Mouse (Mus musculus) gonadal fat pad, adult 2 months (tissue): ENCODE results near the gene Atp8b5. TPM values are rescaled to one million over a fixed set of nuclear protein-coding genes. Genes with fewer than 3 reads are reported as not detected.

ENCODE experiments used
- DNase-seq: peaks from one replicate; pipeline ENCODE4 v3.0.0-alpha.2; 2012; ENCODE audit warnings: low read depth
- polyA plus RNA-seq: library from polyadenylated mRNA; depleted of rRNA; stranded (reverse); fragments of >200 nt; gene quantifications from 2 replicates; pipeline ENCODE4 v1.2.3, GENCODE M21; 2012; rRNA removed

Atp8b5 gene
- polyA plus RNA-seq, 1 experiment: 1.3 TPM

- DNase-seq: no peak
These were observed 147.8 kb downstream of the Atp8b5 start for GRCm38 (mm10) chr4:43414761-43415160.

DNA sequence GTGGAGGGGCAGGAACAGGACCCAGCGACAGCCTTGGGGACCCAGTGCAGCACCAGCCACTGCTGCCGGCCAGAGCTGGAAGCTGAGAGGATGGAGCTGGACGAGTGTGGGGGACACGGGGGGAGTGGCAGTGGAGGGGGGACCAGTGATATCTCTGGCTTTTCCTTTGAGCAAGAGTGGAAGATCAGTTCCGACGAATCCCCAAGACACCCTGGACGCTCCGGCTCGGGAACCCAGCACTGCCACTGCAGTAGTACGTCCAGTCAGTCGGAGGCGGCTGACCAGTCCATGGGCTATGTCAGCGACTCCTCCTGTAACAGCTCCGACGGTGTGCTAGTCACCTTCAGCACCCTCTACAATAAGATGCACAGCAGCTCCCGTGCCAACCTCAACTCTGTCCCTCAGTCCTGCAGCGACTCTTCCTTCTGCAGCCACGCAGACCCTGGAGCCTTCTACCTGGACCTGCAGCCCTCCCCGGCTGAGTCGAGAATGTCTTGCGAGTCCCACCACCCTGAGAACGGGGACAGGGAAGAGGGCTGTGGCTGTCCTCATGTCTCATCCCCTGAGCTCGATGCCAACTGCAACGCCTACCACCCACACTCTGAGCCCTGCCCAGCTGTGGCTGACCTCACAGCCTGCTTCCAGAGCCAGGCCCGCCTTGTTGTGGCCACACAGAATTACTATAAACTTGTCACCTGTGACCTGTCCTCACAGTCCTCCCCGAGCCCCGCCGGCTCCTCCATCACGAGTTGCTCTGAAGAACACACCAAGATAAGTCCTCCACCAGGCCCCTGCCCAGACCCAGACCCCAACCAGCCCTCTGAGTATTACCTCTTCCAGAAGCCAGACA, 148.5 kb downstream of the Atp8b5 start:
- DNase-seq: no peak

- DNase-seq: no peak
These were observed 149.1 kb downstream of the Atp8b5 start for GRCm38 (mm10) chr4:43416071-43416490.

DNA sequence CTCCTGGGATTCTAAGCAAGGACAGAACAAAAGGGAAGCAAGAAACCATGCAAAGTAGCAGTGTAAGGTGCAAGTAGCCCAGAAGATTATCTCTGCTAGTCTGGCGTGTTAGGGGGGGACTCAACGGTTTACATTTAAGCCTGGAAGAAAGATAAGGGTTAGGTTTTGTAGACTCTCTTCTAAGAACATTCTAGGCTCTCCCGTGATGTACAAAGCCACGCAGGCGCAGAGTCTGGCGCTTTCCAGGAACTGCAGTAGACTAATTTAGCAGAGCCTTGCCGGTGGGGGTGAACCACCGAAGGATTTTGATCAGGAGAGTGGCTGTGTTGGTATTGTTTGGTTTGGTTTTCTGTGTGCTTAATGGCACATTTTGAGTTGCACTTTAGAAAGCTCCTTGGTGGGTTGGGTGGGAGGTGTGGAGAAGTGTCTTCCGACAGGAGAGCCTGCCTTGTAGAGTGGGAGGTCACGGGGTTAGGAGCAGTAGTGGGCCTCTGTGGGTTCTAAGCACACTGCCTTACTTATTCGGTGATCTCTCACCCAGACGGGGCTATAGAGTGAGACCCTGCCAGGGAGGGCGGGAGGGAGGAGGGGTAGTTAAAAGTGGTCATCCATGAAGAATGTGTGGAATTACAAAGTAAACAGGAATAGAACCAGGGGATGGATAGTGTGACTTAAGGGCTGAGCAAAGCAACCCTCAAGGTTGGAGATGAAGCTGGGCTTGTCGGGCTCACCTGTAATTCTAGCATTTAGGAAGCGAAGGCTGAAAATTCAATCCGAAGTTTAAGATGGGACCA, 150.5 kb downstream of the Atp8b5 start:
- no peak for DNase-seq

- no peak for DNase-seq
These were observed 151.5 kb downstream of the Atp8b5 start for GRCm38 (mm10) chr4:43418450-43418849.

DNA sequence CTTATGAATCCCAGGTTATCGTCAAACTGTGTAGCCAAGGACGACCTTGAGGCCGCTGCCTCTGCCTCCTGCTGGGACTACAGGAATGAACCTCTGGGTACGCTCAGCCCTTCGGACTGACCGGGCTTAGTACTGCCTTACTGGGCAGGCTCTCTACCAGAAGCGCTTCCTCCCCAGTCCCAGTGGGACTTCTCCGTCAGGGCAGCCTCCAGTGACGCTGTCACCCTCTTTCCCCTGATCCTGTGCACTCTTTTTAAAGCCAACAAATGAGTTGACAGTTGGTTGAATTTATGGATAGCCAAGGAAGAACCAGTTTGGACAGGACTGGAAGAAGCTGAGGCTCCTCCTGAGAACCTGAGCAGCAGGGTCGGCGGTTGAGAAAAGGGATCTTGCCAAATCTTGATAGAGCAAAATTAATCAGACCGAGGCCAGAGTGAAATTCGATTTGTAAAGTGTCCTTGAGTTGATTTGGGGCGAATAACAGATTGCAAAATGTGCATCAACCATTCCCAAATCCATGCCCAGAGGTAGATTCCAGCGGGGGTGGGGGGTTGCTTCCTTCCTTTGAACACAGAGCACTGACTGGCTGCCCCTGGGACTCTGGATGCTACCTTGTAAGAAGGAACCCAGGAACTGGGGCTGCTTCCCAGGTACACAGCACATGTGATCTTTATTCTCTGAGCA, 152.2 kb downstream of the Atp8b5 start:
- DNase-seq: no peak

- peak; percentile 68 for DNase-seq
These were observed 152.9 kb downstream of the Atp8b5 start for GRCm38 (mm10) chr4:43419801-43420281.

- no peak for DNase-seq
These were observed 153.3 kb downstream of the Atp8b5 start for GRCm38 (mm10) chr4:43420305-43420704.

DNA sequence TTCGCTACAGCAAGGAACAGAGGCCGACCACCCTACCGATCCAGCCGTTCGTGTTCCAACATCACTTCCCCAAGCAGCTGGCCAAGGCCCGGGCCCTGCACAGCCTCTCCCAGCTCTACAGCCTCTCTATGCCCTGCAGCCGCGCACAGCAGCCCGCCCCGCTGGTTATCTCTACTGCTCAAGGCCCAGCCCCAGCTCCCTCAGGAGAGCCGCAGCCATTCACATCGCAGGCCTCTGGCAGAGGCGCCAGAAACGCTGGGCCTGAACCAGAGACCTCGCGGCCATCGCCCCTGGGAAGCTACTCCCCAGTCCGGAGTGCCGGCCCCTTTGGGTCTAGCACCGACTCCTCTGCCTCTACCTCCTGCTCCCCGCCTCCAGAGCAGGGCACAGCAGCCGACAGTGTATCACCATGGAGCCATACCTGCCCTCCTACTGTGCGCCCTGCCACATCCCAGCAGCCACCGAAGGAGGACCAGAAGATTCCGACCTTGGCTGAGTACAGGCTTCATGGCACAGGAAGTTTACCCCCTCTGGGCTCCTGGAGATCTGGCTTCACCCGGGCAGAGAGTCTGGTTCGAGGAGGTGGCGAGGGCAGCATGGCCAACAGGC, 154.8 kb downstream of the Atp8b5 start:
- no peak for DNase-seq

Other genes starting within 250 kb of the Atp8b5 start
- gene Pigo, start 241.3 kb upstream of the Atp8b5 start, polyA plus RNA-seq: 18.0 and 24.3 TPM in 2 replicates
- 68.2 and 103 TPM in 2 replicates for gene Stoml2, start 235.4 kb upstream of the Atp8b5 start, polyA plus RNA-seq
- 25.4 and 27.6 TPM in 2 replicates for gene Fam214b, start 220.9 kb upstream of the Atp8b5 start, polyA plus RNA-seq
- gene Unc13b, start 208.2 kb upstream of the Atp8b5 start, polyA plus RNA-seq: 22.1 and 22.4 TPM in 2 replicates
- 14.5 and 16.1 TPM in 2 replicates for gene Rusc2, start 114.8 kb downstream of the Atp8b5 start, polyA plus RNA-seq
- 3.4 and 4.4 TPM in 2 replicates for gene Fam166b, start 162.0 kb downstream of the Atp8b5 start, polyA plus RNA-seq
- 64.6 and 65.6 TPM in 2 replicates for gene Tesk1, start 174.8 kb downstream of the Atp8b5 start, polyA plus RNA-seq
- 3.5 and 3.8 TPM in 2 replicates for gene Cd72, start 187.5 kb downstream of the Atp8b5 start, polyA plus RNA-seq
- gene Sit1, start 216.6 kb downstream of the Atp8b5 start, polyA plus RNA-seq: 0.14 TPM in 1 of 2 replicates, not detected in the other
- 184 and 241 TPM in 2 replicates for gene Ccdc107, start 225.7 kb downstream of the Atp8b5 start, polyA plus RNA-seq
- gene Arhgef39, start 232.5 kb downstream of the Atp8b5 start, polyA plus RNA-seq: 3.4 and 3.5 TPM in 2 replicates
- 0.22 and 0.36 TPM in 2 replicates for gene Car9, start 239.8 kb downstream of the Atp8b5 start, polyA plus RNA-seq